Mouse (Mus musculus): Measurements from ENCODE around the gene P2ry2. TPM values are rescaled to one million over a fixed set of nuclear protein-coding genes. Genes with fewer than 3 reads are reported as not detected.
A peak's percentile ranks its signal among the peaks of the same experiment; 100 is the strongest.

P2ry2 gene
- total and polyA plus RNA-seq, 3 experiments = 0.87 to 1.7 (median 1.4) TPM

GRCm38 (mm10) chr7:100963381-100963780, 49.3 kb downstream of the P2ry2 start:
- in situ Hi-C loops (cut with MboI; ENCODE audit: low pct_ligation_motif_present, low pct_unique_long_range_greater_than_20kb, low sequenced_read_pairs) = no loop called here

GRCm38 (mm10) chr7:100961146-100961545, 51.5 kb downstream of the P2ry2 start:
- in situ Hi-C loops (cut with MboI; ENCODE audit: low pct_ligation_motif_present, low pct_unique_long_range_greater_than_20kb, low sequenced_read_pairs) = no loop called here
- Histone ChIP-seq H3K9ac (ENCODE audit: insufficient read depth, low read depth) (0 out of 2 replicates have a peak overlapping the region, but pooled peaks have one; percentile 15), H3K9me3 (replicated peaks; ENCODE audit: low read length) (peaks cover 2% of the 10 kb centered on the region), H3K36me3 (replicated peaks in 1 of 2; ENCODE audit: control insufficient read depth in 1 of 2, insufficient read depth in 1 of 2, low read length in 1 of 2) (no peaks in the 10 kb centered on the region), H3K27me3 (replicated peaks) (no peaks in the 10 kb centered on the region), H3K4me1 (ENCODE audit: control insufficient read depth in 1 of 2, insufficient read depth in 2 of 2) (peaks cover 16 to 36% of the 10 kb centered on the region in 2 experiments), H3K4me2 (ENCODE audit: insufficient read depth, low read depth, poor library complexity, severe bottlenecking) (no peak overlapping the region), H3K79me2 (replicated peaks; ENCODE audit: control insufficient read depth, extremely low read depth, insufficient read depth, poor library complexity, severe bottlenecking) (no peaks in the 10 kb centered on the region), H3K27ac (ENCODE audit: insufficient read depth, low read depth) (no peak overlapping the region), H3K4me3 (replicated peaks in 1 of 3; ENCODE audit: low read depth in 2 of 3, low read length in 2 of 3, poor library complexity in 1 of 3) (no peak overlapping the region)
- TF ChIP-seq ZMIZ1 (IDR thresholded peaks at IDR 0.05; ENCODE audit: low read depth, low read length) = no peak
- no peak for TF ChIP-seq SIN3A (IDR thresholded peaks at IDR 0.05; ENCODE audit: low read length)
- peak; percentile 34; the same call in 1 of the 2 replicates for TF ChIP-seq IRF4 (IDR thresholded peaks at IDR 0.05; ENCODE audit: low read depth, low read length)
- peak; percentile 36; the same call in 1 of the 2 replicates for TF ChIP-seq EP300 (IDR thresholded peaks at IDR 0.05; ENCODE audit: low read length)
- no peak for TF ChIP-seq KAT2A (IDR thresholded peaks at IDR 0.05; ENCODE audit: insufficient replicate concordance, low read length)
- peak; percentile 85 for TF ChIP-seq MEF2A (IDR thresholded peaks at IDR 0.05; ENCODE audit: borderline replicate concordance, low read depth, low read length)
- no peak for TF ChIP-seq GABPA (IDR thresholded peaks at IDR 0.05; ENCODE audit: insufficient replicate concordance, low read depth, low read length)
- no peak for TF ChIP-seq CTCF (conservative IDR thresholded peaks at IDR 0.05 in 1 of 2, IDR thresholded peaks at IDR 0.05 in 1 of 2; ENCODE audit: low read depth in 2 of 2, low read length in 2 of 2)
- no peak for TF ChIP-seq RAD21 (IDR thresholded peaks at IDR 0.05; ENCODE audit: low read depth, low read length)
- no peak for TF ChIP-seq E2F4 (IDR thresholded peaks at IDR 0.05; ENCODE audit: insufficient replicate concordance, low read depth, low read length)
- DNase-seq (ENCODE audit: extremely low read depth) = no peak
- dilution Hi-C loops (cut with MboI; ENCODE audit: extremely low pct_ligation_motif_present, extremely low pct_unique_long_range_greater_than_20kb, low sequenced_read_pairs) = no loop called here

More at GRCm38 (mm10) chr7:100963381-100963780, 49.3 kb downstream of the P2ry2 start:
- H3K4me3 ChIP-seq (replicated peaks in 1 of 3; ENCODE audit: low read depth in 2 of 3, low read length in 2 of 3, poor library complexity in 1 of 3) = no peak overlapping the region
- H3K27me3 ChIP-seq (replicated peaks) = no peaks in the 10 kb centered on the region
- no peak overlapping the region for H3K4me2 ChIP-seq (ENCODE audit: insufficient read depth, low read depth, poor library complexity, severe bottlenecking)
- no peaks in the 10 kb centered on the region for H3K36me3 ChIP-seq (replicated peaks in 1 of 2; ENCODE audit: control insufficient read depth in 1 of 2, insufficient read depth in 1 of 2, low read length in 1 of 2)
- no peak for DNase-seq (ENCODE audit: extremely low read depth)
- H3K27ac ChIP-seq (ENCODE audit: insufficient read depth, low read depth) = no peak overlapping the region
- H3K9ac ChIP-seq (ENCODE audit: insufficient read depth, low read depth) = no peak overlapping the region
- no peaks in the 10 kb centered on the region for H3K79me2 ChIP-seq (replicated peaks; ENCODE audit: control insufficient read depth, extremely low read depth, insufficient read depth, poor library complexity, severe bottlenecking)
- peaks cover 2% of the 10 kb centered on the region for H3K9me3 ChIP-seq (replicated peaks; ENCODE audit: low read length)
- no peak for TF ChIP-seq E2F4 (IDR thresholded peaks at IDR 0.05; ENCODE audit: insufficient replicate concordance, low read depth, low read length)
- TF ChIP-seq IRF4 (IDR thresholded peaks at IDR 0.05; ENCODE audit: low read depth, low read length) = no peak
- TF ChIP-seq PAX5 (IDR thresholded peaks at IDR 0.05; ENCODE audit: low read length) = no peak
- TF ChIP-seq NELFE (IDR thresholded peaks at IDR 0.05; ENCODE audit: low read depth, low read length) = no peak
- TF ChIP-seq MAFK (IDR thresholded peaks at IDR 0.05; ENCODE audit: insufficient replicate concordance, low read length) = no peak
- no peak for TF ChIP-seq CTCF (conservative IDR thresholded peaks at IDR 0.05 in 1 of 2, IDR thresholded peaks at IDR 0.05 in 1 of 2; ENCODE audit: low read depth in 2 of 2, low read length in 2 of 2)
- TF ChIP-seq MAX (IDR thresholded peaks at IDR 0.05; ENCODE audit: low read length) = no peak
- TF ChIP-seq MXI1 (IDR thresholded peaks at IDR 0.05; ENCODE audit: low read depth, low read length) = no peak
- no peak for TF ChIP-seq RCOR1 (conservative IDR thresholded peaks at IDR 0.05; ENCODE audit: low read depth, low read length)
- TF ChIP-seq CHD2 (IDR thresholded peaks at IDR 0.05; ENCODE audit: low read length) = no peak
- no peak for TF ChIP-seq USF1 (IDR thresholded peaks at IDR 0.05; ENCODE audit: low read depth, low read length)
- no peak for TF ChIP-seq ZKSCAN1 (IDR thresholded peaks at IDR 0.05; ENCODE audit: borderline replicate concordance, low read depth, low read length)
- TF ChIP-seq ETS1 (conservative IDR thresholded peaks at IDR 0.05; ENCODE audit: low read depth, low read length) = no peak
- no peak for TF ChIP-seq SIN3A (IDR thresholded peaks at IDR 0.05; ENCODE audit: low read length)
- H3K4me1 ChIP-seq (ENCODE audit: control insufficient read depth in 1 of 2, insufficient read depth in 2 of 2) = peaks cover 16 to 36% of the 10 kb centered on the region in 2 experiments
- dilution Hi-C loops (cut with MboI; ENCODE audit: extremely low pct_ligation_motif_present, extremely low pct_unique_long_range_greater_than_20kb, low sequenced_read_pairs) = no loop called here
